Mouse (Mus musculus): Measurements from ENCODE around the gene Fam170b. TPM values are rescaled to one million over a fixed set of nuclear protein-coding genes. Genes with fewer than 3 reads are reported as not detected.

Gene Fam170b
- total RNA-seq, 4 experiments from 2014 or later: not detected

Other genes starting within 250 kb of the Fam170b start
- gene Prrxl1, start 234.6 kb upstream of the Fam170b start, total RNA-seq (2022): under 1 TPM in 2 of 4 experiments, not detected in 2; 0.16 to 0.20 TPM
- gene 3425401B19Rik, start 148.7 kb upstream of the Fam170b start, total RNA-seq (2022): under 1 TPM; 0.28 to 0.58 (median 0.40) TPM
- gene Tmem273, start 48.0 kb upstream of the Fam170b start, total RNA-seq (2022): 1 to 10 TPM in 3 of 4 experiments, under 1 TPM in 1; 0.40 to 1.5 (median 1.1) TPM
- 1 to 10 TPM; 2.9 to 4.2 (median 3.2) TPM for gene Vstm4, start 22.8 kb downstream of the Fam170b start, total RNA-seq (2022)
- gene Lrrc18, start 157.4 kb downstream of the Fam170b start, total RNA-seq (2022): 1 to 10 TPM in 1 of 4 experiments, under 1 TPM in 3; 0.57 to 1.2 (median 0.71) TPM